Mouse (Mus musculus): ENCODE measurements around the gene Tnfsf9.

- TF ChIP-seq CTCF (IDR thresholded peaks at IDR 0.05; ENCODE audit: extremely low read depth, insufficient read depth, insufficient read length, insufficient replicate concordance) (no peak), POLR2A (IDR thresholded peaks at IDR 0.05; ENCODE audit: low read depth, low read length) (no peak)
Observed at GRCm38 (mm10) chr17:57066908-57067307, 38.2 kb upstream of the Tnfsf9 start.
